Mouse (Mus musculus) megakaryocyte, adult 5-6 weeks (primary cell): ENCODE measurements around the gene Itpa. TPM values are rescaled to one million over a fixed set of nuclear protein-coding genes. Genes with fewer than 3 reads are reported as not detected.
"Not testable (repeated sequence)": the region's sequence is repeated elsewhere in the genome, so short reads cannot be mapped to it uniquely, and the experiment has no call there.

Source experiments
- ATAC-seq: 2 replicates; pipeline ENCODE4 v1.8.0; 2016; ENCODE audit warnings: mild to moderate bottlenecking, inconsistent platforms; ENCODE audit not compliant: poor library complexity, severe bottlenecking
- total RNA-seq, 2 experiments: library from RNA; stranded (forward) in 1 of 2; stranded (reverse) in 1 of 2; fragments of 153-499, 151-499 nt in 1 of 2; fragments of 221-1000, 200-1000 nt in 1 of 2; gene quantifications; 2 replicates each; pipeline versions ENCODE4 v1.2.3 to v1.2.4; 2015 to 2017

Itpa gene
- total RNA-seq (2015) (30.3 and 31.9 TPM in 2 replicates), total RNA-seq (2017) (48.5 and 50.7 TPM in 2 replicates)

- ATAC-seq: peak; percentile 80
Measured at GRCm38 (mm10) chr2:130667559-130667958, at the start of gene Itpa. Gene Itpa, plus strand, starts transcription at chr2:130667610.

- ATAC-seq: no peak
Measured at GRCm38 (mm10) chr2:130618972-130619371, 48.4 kb upstream of the Itpa start.

- no peak for ATAC-seq
Measured at GRCm38 (mm10) chr2:130628424-130628823, 39.0 kb upstream of the Itpa start.

GRCm38 (mm10) chr2:130629080-130629838, 38.2 kb upstream of the Itpa start:
- ATAC-seq: peak; percentile 49

- peak; percentile 92 for ATAC-seq
Measured at GRCm38 (mm10) chr2:130629839-130630203, 37.6 kb upstream of the Itpa start, which contains the start of the genes Fastkd5 and Ubox5. Gene Fastkd5, minus strand, starts transcription at chr2:130630027. Gene Ubox5, minus strand, starts transcription at chr2:130630038.

- ATAC-seq: no peak
Measured at GRCm38 (mm10) chr2:130632416-130632815, 35.0 kb upstream of the Itpa start.

- no peak for ATAC-seq
Measured at GRCm38 (mm10) chr2:130632887-130633675, 34.3 kb upstream of the Itpa start.

GRCm38 (mm10) chr2:130634006-130634738, 33.2 kb upstream of the Itpa start:
- ATAC-seq: no peak

- peak; percentile 29; the same call in 1 of the 2 replicates for ATAC-seq
Measured at GRCm38 (mm10) chr2:130634739-130635411, 32.5 kb upstream of the Itpa start.

GRCm38 (mm10) chr2:130635847-130636246, 31.6 kb upstream of the Itpa start:
- ATAC-seq: peak; percentile 26; the same call in 1 of the 2 replicates

GRCm38 (mm10) chr2:130638101-130638611, 29.3 kb upstream of the Itpa start:
- no peak for ATAC-seq

GRCm38 (mm10) chr2:130639276-130639675, 28.1 kb upstream of the Itpa start:
- ATAC-seq: no peak

- no peak for ATAC-seq
Measured at GRCm38 (mm10) chr2:130641351-130642025, 25.9 kb upstream of the Itpa start.

- ATAC-seq: peak; percentile 24
Measured at GRCm38 (mm10) chr2:130642197-130642660, 25.2 kb upstream of the Itpa start.

- peak; percentile 95 for ATAC-seq
Measured at GRCm38 (mm10) chr2:130642684-130643369, 24.6 kb upstream of the Itpa start, which contains the start of gene Lzts3. Gene Lzts3, minus strand, starts transcription at chr2:130642803.

- no peak for ATAC-seq
Measured at GRCm38 (mm10) chr2:130645198-130645597, 22.2 kb upstream of the Itpa start.

- not testable (repeated sequence) for ATAC-seq
Measured at GRCm38 (mm10) chr2:130649028-130649427, 18.4 kb upstream of the Itpa start.

- ATAC-seq: no peak
Measured at GRCm38 (mm10) chr2:130653303-130653702, 14.1 kb upstream of the Itpa start.

- no peak for ATAC-seq
Measured at GRCm38 (mm10) chr2:130653760-130654159, 13.7 kb upstream of the Itpa start.
